Mouse (Mus musculus) bone marrow macrophage, adult 2 months (primary cell): ENCODE data around the gene Ube2i. TPM values are rescaled to one million over a fixed set of nuclear protein-coding genes. Genes with fewer than 3 reads are reported as not detected.
A peak's percentile ranks its signal among the peaks of the same experiment; 100 is the strongest.

Source experiments
- H3K27ac ChIP-seq: 2 replicates; pipeline ENCODE4 v1.5.1; 2012; ENCODE audit warnings: low read depth, low read length; ENCODE audit not compliant: insufficient read depth
- H3K4me1 ChIP-seq: 2 replicates; pipeline ENCODE4 v1.6.1; 2012; ENCODE audit warnings: low read length; ENCODE audit not compliant: control insufficient read depth, insufficient read depth
- H3K4me3 ChIP-seq: 2 replicates; pipeline ENCODE4 v1.5.1; 2012; ENCODE audit warnings: mild to moderate bottlenecking, low read length, moderate library complexity; ENCODE audit not compliant: insufficient read depth
- CTCF ChIP-seq: IDR thresholded peaks from 2 replicates; pipeline ENCODE4 v1.5.1; 2012; ENCODE audit warnings: low read depth, mild to moderate bottlenecking, low read length, moderate library complexity
- POLR2A ChIP-seq: IDR thresholded peaks from 2 replicates; pipeline ENCODE4 v1.6.1; 2012; ENCODE audit warnings: mild to moderate bottlenecking, low read depth, low read length, borderline replicate concordance
- polyA plus RNA-seq: library from polyadenylated mRNA; stranded (reverse); fragments of >200 nt; gene quantifications from 2 replicates; pipeline ENCODE4 v1.2.4, GENCODE M21; 2012; ENCODE audit not compliant: missing spikeins, insufficient read depth, insufficient read length

The Ube2i gene
- polyA plus RNA-seq, 1 experiment, result 221 TPM

GRCm38 (mm10) chr17:25285033-25285432 lies 10.6 kb upstream of the Ube2i start:
- H3K4me3 ChIP-seq, result no peak overlapping the region
- TF ChIP-seq CTCF (peak; percentile 68; the same call in 1 of the 2 replicates), POLR2A (no peak)
- no peaks in the 10 kb centered on the region for H3K4me1 ChIP-seq
- no peak overlapping the region for H3K27ac ChIP-seq

GRCm38 (mm10) chr17:25282133-25282532 lies 7.7 kb upstream of the Ube2i start:
- no peak for TF ChIP-seq CTCF
- TF ChIP-seq POLR2A, result no peak
- Histone ChIP-seq H3K4me3 (no peak overlapping the region), H3K4me1 (no peaks in the 10 kb centered on the region), H3K27ac (no peak overlapping the region)

GRCm38 (mm10) chr17:25275833-25276232 lies 1.4 kb upstream of the Ube2i start:
- Histone ChIP-seq H3K4me1 (peaks cover 15% of the 10 kb centered on the region), H3K4me3 (no peak overlapping the region), H3K27ac (no peak overlapping the region)
- TF ChIP-seq CTCF, result no peak
- TF ChIP-seq POLR2A, result no peak

GRCm38 (mm10) chr17:25273706-25274501 lies 518 bp downstream of the Ube2i start:
- H3K4me1 ChIP-seq, result peaks cover 21% of the 10 kb centered on the region
- peak overlapping the region; percentile 96 for H3K27ac ChIP-seq
- TF ChIP-seq CTCF (peak; percentile 76), POLR2A (no peak)
- H3K4me3 ChIP-seq, result peak overlapping the region; percentile 97

GRCm38 (mm10) chr17:25272951-25273705 lies 1.3 kb downstream of the Ube2i start:
- Histone ChIP-seq H3K4me3 (peak overlapping the region; percentile 97), H3K27ac (peak overlapping the region; percentile 96), H3K4me1 (peaks cover 21% of the 10 kb centered on the region)
- TF ChIP-seq CTCF (no peak), POLR2A (no peak)

GRCm38 (mm10) chr17:25272326-25272725 lies 2.1 kb downstream of the Ube2i start:
- Histone ChIP-seq H3K27ac (peak overlapping the region; percentile 96), H3K4me1 (peaks cover 21% of the 10 kb centered on the region), H3K4me3 (peak overlapping the region; percentile 97)
- TF ChIP-seq CTCF, result no peak
- no peak for TF ChIP-seq POLR2A

GRCm38 (mm10) chr17:25270795-25271335 lies 3.6 kb downstream of the Ube2i start:
- Histone ChIP-seq H3K27ac (no peak overlapping the region), H3K4me1 (peaks cover 21% of the 10 kb centered on the region), H3K4me3 (no peak overlapping the region)
- TF ChIP-seq CTCF (no peak), POLR2A (no peak)

- no peak for TF ChIP-seq CTCF
- TF ChIP-seq POLR2A, result no peak
- Histone ChIP-seq H3K4me3 (no peak overlapping the region), H3K27ac (no peak overlapping the region), H3K4me1 (no peaks in the 10 kb centered on the region)
Observed at GRCm38 (mm10) chr17:25264453-25264852, 10.0 kb downstream of the Ube2i start.

GRCm38 (mm10) chr17:25257804-25258261 lies 16.6 kb downstream of the Ube2i start:
- Histone ChIP-seq H3K27ac (no peak overlapping the region), H3K4me3 (no peak overlapping the region), H3K4me1 (no peaks in the 10 kb centered on the region)
- no peak for TF ChIP-seq POLR2A
- TF ChIP-seq CTCF, result no peak
